Mouse (Mus musculus) kidney, adult 2 months (tissue): ENCODE results near the gene Tmprss6. TPM values are rescaled to one million over a fixed set of nuclear protein-coding genes. Genes with fewer than 3 reads are reported as not detected.

Experiments
- DNase-seq: peaks from one replicate; pipeline ENCODE4 v3.0.0; 2021
- H3K27ac ChIP-seq: fragments of 200-500 bp; 2 replicates; pipeline ENCODE4 v1.5.1; 2012; ENCODE audit warnings: low read depth, low read length, control low read depth, inconsistent platforms; ENCODE audit not compliant: insufficient read depth
- H3K27me3 ChIP-seq: fragments of 200-500 bp; replicated peaks from 2 replicates; pipeline ENCODE4 v1.6.1; 2012; ENCODE audit warnings: mild to moderate bottlenecking, moderate library complexity, low read length, inconsistent platforms; ENCODE audit not compliant: control insufficient read depth, insufficient read depth
- H3K36me3 ChIP-seq: fragments of 200-500 bp; 2 replicates; pipeline ENCODE4 v1.6.1; 2012; ENCODE audit warnings: mild to moderate bottlenecking, moderate library complexity, low read length, inconsistent platforms; ENCODE audit not compliant: control insufficient read depth, insufficient read depth
- H3K4me1 ChIP-seq: fragments of 200-500 bp; 2 replicates; pipeline ENCODE4 v1.6.1; 2011; ENCODE audit warnings: low read length; ENCODE audit not compliant: control insufficient read depth, insufficient read depth
- H3K4me3 ChIP-seq: fragments of 200-500 bp; 2 replicates; pipeline ENCODE4 v1.5.1; 2011; ENCODE audit warnings: mild to moderate bottlenecking, low read depth, low read length, control low read depth; ENCODE audit not compliant: insufficient read depth
- CTCF ChIP-seq: fragments of 200-500 bp; conservative IDR thresholded peaks from 2 replicates; pipeline ENCODE4 v1.5.1; 2011; ENCODE audit warnings: low read depth, mild to moderate bottlenecking, control low read depth, low read length, moderate library complexity, mixed read lengths; ENCODE audit not compliant: insufficient read depth, insufficient read length
- POLR2A ChIP-seq: fragments of 200-500 bp; IDR thresholded peaks from one replicate; pipeline ENCODE4 v1.6.1; 2011; ENCODE audit warnings: low read depth, low read length, control low read depth
- WGBS: fragments of 180-500 bp; shearing (Covaris S2); methylation state at CpG from one replicate; pipeline ENCODE4 v1.1.7; 2018; 5-methylcytosine and 5-hydroxymethylcytosine counted together
- polyA plus RNA-seq: library from polyadenylated mRNA; depleted of rRNA; stranded (reverse); fragments of >200 nt; gene quantifications from 2 replicates; pipeline ENCODE4 v1.2.3, GENCODE M21; 2012

Tmprss6 gene
- polyA plus RNA-seq, 1 experiment, result 2.7 TPM

- no peaks in the 10 kb centered on the region for H3K27me3 ChIP-seq
- WGBS, result 89% methylated on average over 1 of the region's 1 CpGs
Measured at GRCm38 (mm10) chr15:78476878-78477277, 8.4 kb upstream of the Tmprss6 start.

GRCm38 (mm10) chr15:78475604-78476031 lies 7.2 kb upstream of the Tmprss6 start:
- WGBS, result 61% methylated on average over 3 of the region's 3 CpGs
- no peak for TF ChIP-seq POLR2A
- TF ChIP-seq CTCF, result no peak
- Histone ChIP-seq H3K4me1 (no peaks in the 10 kb centered on the region), H3K27me3 (no peaks in the 10 kb centered on the region), H3K4me3 (no peak overlapping the region), H3K27ac (no peak overlapping the region), H3K36me3 (no peaks in the 10 kb centered on the region)
- DNase-seq, result no peak

More at GRCm38 (mm10) chr15:78476878-78477277, 8.4 kb upstream of the Tmprss6 start:
- no peak for DNase-seq
- Histone ChIP-seq H3K4me3 (no peak overlapping the region), H3K36me3 (no peaks in the 10 kb centered on the region), H3K27ac (no peak overlapping the region), H3K4me1 (no peaks in the 10 kb centered on the region)
- TF ChIP-seq CTCF, result no peak
- TF ChIP-seq POLR2A, result no peak

GRCm38 (mm10) chr15:78473442-78473841 lies 5.0 kb upstream of the Tmprss6 start:
- no peak for DNase-seq
- Histone ChIP-seq H3K4me1 (no peaks in the 10 kb centered on the region), H3K4me3 (no peak overlapping the region), H3K36me3 (no peaks in the 10 kb centered on the region), H3K27me3 (no peaks in the 10 kb centered on the region), H3K27ac (no peak overlapping the region)
- TF ChIP-seq CTCF (no peak), POLR2A (no peak)
- 87% methylated on average over 6 of the region's 6 CpGs for WGBS

- 42% methylated on average over 7 of the region's 7 CpGs for WGBS
- no peaks in the 10 kb centered on the region for H3K36me3 ChIP-seq
- H3K4me1 ChIP-seq, result no peaks in the 10 kb centered on the region
- H3K4me3 ChIP-seq, result no peak overlapping the region
- no peaks in the 10 kb centered on the region for H3K27me3 ChIP-seq
- DNase-seq, result no peak
- no peak for TF ChIP-seq POLR2A
- TF ChIP-seq CTCF, result no peak
- no peak overlapping the region for H3K27ac ChIP-seq
Measured at GRCm38 (mm10) chr15:78471902-78472301, 3.5 kb upstream of the Tmprss6 start.

- H3K36me3 ChIP-seq, result no peaks in the 10 kb centered on the region
- H3K4me1 ChIP-seq, result no peaks in the 10 kb centered on the region
- H3K27ac ChIP-seq, result no peak overlapping the region
- TF ChIP-seq CTCF (no peak), POLR2A (no peak)
- 76% methylated on average over 4 of the region's 4 CpGs for WGBS
- no peak for DNase-seq
- H3K4me3 ChIP-seq, result no peak overlapping the region
- H3K27me3 ChIP-seq, result no peaks in the 10 kb centered on the region
Measured at GRCm38 (mm10) chr15:78470495-78471276, 2.3 kb upstream of the Tmprss6 start.

GRCm38 (mm10) chr15:78467570-78467969 lies 864 bp downstream of the Tmprss6 start:
- TF ChIP-seq CTCF (no peak), POLR2A (no peak)
- Histone ChIP-seq H3K4me3 (no peak overlapping the region), H3K27me3 (no peaks in the 10 kb centered on the region), H3K27ac (no peak overlapping the region), H3K4me1 (no peaks in the 10 kb centered on the region), H3K36me3 (no peaks in the 10 kb centered on the region)
- WGBS, result 91% methylated on average over 7 of the region's 7 CpGs
- DNase-seq, result no peak

GRCm38 (mm10) chr15:78466809-78467208 lies 1.6 kb downstream of the Tmprss6 start:
- no peak for TF ChIP-seq POLR2A
- TF ChIP-seq CTCF, result no peak; the same call in 1 of the 2 replicates
- Histone ChIP-seq H3K27me3 (no peaks in the 10 kb centered on the region), H3K27ac (no peak overlapping the region), H3K4me3 (no peak overlapping the region), H3K36me3 (no peaks in the 10 kb centered on the region), H3K4me1 (no peaks in the 10 kb centered on the region)
- no peak for DNase-seq
- WGBS, result 38% methylated on average over 6 of the region's 6 CpGs
